Mouse (Mus musculus) brown adipose tissue, adult 24 weeks (tissue): Measurements from ENCODE around the gene Pabpc6. TPM values are rescaled to one million over a fixed set of nuclear protein-coding genes. Genes with fewer than 3 reads are reported as not detected.

ENCODE experiments used
- H3K27ac ChIP-seq: fragments of 200-500 bp; replicated peaks from 2 replicates; pipeline ENCODE4 v1.5.1; 2012; ENCODE audit warnings: low read depth, mild to moderate bottlenecking, low read length
- H3K4me1 ChIP-seq: fragments of 200-500 bp; 2 replicates; pipeline ENCODE4 v1.6.1; 2012; ENCODE audit warnings: low read length, mixed read lengths; ENCODE audit not compliant: control insufficient read depth, insufficient read depth, insufficient read length
- H3K4me3 ChIP-seq: fragments of 200-500 bp; 2 replicates; pipeline ENCODE4 v1.5.1; 2012; ENCODE audit warnings: low read depth, mild to moderate bottlenecking, low read length, moderate library complexity; ENCODE audit not compliant: insufficient read depth
- polyA plus RNA-seq: library from polyadenylated mRNA; stranded (reverse); fragments of >200 nt; gene quantifications from 2 replicates; pipeline ENCODE4 v1.2.4, GENCODE M21; 2012; ENCODE audit not compliant: missing spikeins, insufficient read depth, insufficient read length

Gene Pabpc6
- polyA plus RNA-seq, result not detected in 2 replicates

GRCm38 (mm10) chr17:9669283-9669905, at the start of gene Pabpc6:
Gene Pabpc6 (minus strand): TSS chr17:9669717.
- Histone ChIP-seq H3K4me3 (no peak within 1 kb of the TSS), H3K27ac (no peak within 1 kb of the TSS), H3K4me1 (no peaks in the 10 kb centered on the region)

GRCm38 (mm10) chr17:9710910-9711309, 41.4 kb upstream of the Pabpc6 start:
- Histone ChIP-seq H3K27ac (no peak overlapping the region), H3K4me1 (no peaks in the 10 kb centered on the region), H3K4me3 (no peak overlapping the region)

DNA sequence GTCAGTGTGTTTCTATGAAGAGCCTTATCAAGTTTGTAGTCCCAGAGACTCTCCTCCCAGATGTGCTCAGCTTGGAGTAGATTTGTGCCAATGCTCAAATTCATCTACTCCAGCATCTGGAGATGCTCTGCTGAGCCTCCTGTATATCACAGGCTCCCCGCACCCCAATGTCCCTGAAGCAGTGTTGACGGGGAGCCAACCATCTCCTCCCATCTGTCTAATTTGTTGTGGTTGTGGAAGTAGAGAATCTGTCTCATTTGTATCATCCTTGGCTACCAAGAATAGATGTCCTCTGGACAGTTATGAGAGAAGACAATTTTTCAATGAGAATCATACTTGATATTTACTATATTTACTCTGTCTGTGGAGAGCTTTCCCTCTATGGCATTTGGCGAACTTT, 39.4 kb upstream of the Pabpc6 start:
- Histone ChIP-seq H3K4me3 (no peak overlapping the region), H3K4me1 (no peaks in the 10 kb centered on the region), H3K27ac (no peak overlapping the region)

- no peak overlapping the region for H3K4me3 ChIP-seq
- H3K27ac ChIP-seq, result no peak overlapping the region
- no peaks in the 10 kb centered on the region for H3K4me1 ChIP-seq
Observed at GRCm38 (mm10) chr17:9707356-9707755, 37.8 kb upstream of the Pabpc6 start.

GRCm38 (mm10) chr17:9697763-9698162, 28.2 kb upstream of the Pabpc6 start:
- H3K4me1 ChIP-seq, result no peaks in the 10 kb centered on the region
- no peak overlapping the region for H3K4me3 ChIP-seq
- H3K27ac ChIP-seq, result no peak overlapping the region

GRCm38 (mm10) chr17:9691251-9691650, 21.7 kb upstream of the Pabpc6 start:
- Histone ChIP-seq H3K4me3 (no peak overlapping the region), H3K27ac (no peak overlapping the region), H3K4me1 (no peaks in the 10 kb centered on the region)

GRCm38 (mm10) chr17:9683539-9684155, 14.1 kb upstream of the Pabpc6 start:
- no peaks in the 10 kb centered on the region for H3K4me1 ChIP-seq
- no peak overlapping the region for H3K27ac ChIP-seq
- H3K4me3 ChIP-seq, result no peak overlapping the region

GRCm38 (mm10) chr17:9680741-9681140, 11.2 kb upstream of the Pabpc6 start:
- Histone ChIP-seq H3K27ac (no peak overlapping the region), H3K4me3 (no peak overlapping the region), H3K4me1 (no peaks in the 10 kb centered on the region)

DNA sequence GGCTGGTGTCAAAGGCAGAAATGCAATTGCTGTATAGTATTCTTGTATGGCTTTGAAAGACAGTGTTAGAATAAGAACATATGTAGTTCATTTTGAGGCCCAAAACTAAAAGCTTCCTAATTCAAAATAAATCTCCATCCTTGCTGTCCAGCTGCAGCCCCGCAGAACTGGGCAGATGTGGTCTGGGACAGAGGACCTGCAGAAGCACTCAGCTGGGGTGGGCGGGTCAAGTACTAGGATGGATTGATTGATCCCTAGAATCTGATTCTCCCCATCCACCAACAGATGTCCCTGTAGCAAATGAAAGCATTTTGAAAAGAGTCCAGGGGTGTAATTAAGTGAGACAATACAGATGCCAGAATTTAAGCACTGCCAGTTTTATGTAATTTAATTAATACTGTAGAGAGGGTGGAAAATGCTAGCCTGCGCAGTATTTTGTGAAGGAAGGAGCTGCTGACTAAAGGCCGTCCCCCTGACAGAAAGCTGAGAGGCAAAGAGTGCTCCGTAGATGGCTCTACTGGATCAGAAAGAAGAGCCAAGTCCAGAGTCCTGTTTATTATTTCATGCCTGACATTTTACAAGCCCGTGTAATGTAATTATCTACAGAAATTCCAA, 5.8 kb upstream of the Pabpc6 start:
- Histone ChIP-seq H3K4me3 (no peak overlapping the region), H3K4me1 (no peaks in the 10 kb centered on the region)

DNA sequence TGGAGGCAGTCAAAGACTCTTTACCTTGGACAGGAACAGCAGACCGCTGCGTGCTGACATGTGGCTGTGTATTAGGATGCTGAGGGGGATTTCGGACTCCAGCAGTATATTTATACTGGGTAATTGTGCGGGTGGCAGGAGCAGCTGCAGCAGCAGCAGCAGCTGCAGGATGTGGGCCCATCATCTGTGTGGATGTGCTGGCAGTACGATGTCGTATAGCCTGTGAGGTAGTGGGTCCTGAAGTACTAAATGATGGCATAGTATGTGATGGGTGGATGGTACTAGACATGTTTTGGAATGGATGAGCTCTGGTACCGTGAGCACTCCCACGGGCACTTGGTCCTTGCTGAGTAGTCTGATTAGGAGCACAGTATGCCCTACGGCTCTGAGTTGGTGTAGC, 1.6 kb downstream of the Pabpc6 start:
- Histone ChIP-seq H3K27ac (no peak overlapping the region), H3K4me3 (no peak overlapping the region), H3K4me1 (no peaks in the 10 kb centered on the region)

More for the DNA sequence above, 5.8 kb upstream of the Pabpc6 start:
- no peak overlapping the region for H3K27ac ChIP-seq

DNA sequence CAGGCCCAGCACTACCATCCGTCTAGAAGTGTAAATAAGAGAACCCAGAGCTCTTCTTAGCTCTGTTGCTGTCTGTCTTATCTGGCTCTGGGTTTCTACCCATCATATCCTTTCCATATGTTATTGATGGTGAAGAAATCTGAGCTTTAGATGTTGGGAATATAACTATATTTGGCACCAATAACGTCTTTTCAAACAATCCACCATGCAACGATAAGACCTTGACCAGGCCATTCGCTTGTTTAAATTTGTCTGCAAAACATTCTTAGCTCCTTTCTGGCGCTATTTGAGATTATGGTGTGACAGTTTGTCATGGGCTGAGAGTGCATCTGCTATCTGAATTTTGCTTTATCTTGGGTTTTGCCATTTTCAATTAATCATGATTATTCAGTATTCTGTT, 10.9 kb downstream of the Pabpc6 start:
- Histone ChIP-seq H3K27ac (no peak overlapping the region), H3K4me3 (no peak overlapping the region), H3K4me1 (no peaks in the 10 kb centered on the region)

GRCm38 (mm10) chr17:9654155-9654554, 15.4 kb downstream of the Pabpc6 start:
- Histone ChIP-seq H3K27ac (no peak overlapping the region), H3K4me3 (no peak overlapping the region), H3K4me1 (no peaks in the 10 kb centered on the region)

DNA sequence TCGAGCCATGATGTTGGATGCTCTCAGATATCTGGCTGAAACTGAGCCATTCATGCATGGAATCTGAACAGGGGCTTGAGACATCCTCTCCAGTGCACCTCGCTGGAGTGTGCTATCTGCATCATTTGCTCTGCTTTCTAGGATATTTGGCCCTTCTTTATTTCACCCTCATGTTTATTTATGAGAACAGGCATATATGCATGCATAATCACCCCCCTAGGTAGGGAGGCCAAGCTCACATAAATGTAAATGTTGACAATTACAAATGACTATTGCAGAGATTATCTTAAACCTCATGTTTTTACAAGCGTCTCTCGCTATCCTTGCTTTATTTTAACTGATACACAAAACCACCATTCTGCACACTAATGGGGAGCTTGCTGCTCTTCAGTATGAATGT, 21.9 kb downstream of the Pabpc6 start:
- no peak overlapping the region for H3K4me3 ChIP-seq
- H3K4me1 ChIP-seq, result no peaks in the 10 kb centered on the region
- no peak overlapping the region for H3K27ac ChIP-seq

DNA sequence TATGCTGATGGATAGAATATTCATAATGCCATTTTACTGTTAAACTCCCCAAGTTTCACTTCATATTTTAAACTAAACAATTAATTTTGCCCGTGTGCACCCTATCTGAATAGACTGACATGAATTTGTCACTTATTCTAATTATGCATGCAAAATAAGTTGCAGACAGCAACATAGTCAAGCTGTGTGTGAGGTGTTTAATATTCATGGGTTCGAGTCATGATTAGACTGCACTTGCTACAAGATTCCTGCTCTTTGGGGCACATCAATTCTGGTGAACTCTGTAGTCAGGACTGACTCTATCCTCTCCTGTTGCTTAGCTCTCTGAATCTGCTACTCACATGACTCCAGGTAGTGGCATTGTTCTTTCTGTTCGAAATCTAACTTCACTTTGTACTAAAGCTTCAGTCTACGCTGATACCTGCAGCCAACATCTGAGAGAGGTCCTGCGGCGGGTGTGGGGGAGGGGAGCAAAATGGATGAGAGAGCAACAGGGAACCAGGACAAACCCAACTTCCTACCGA, 25.8 kb downstream of the Pabpc6 start:
- H3K4me3 ChIP-seq, result no peak overlapping the region
- no peak overlapping the region for H3K27ac ChIP-seq
- H3K4me1 ChIP-seq, result no peaks in the 10 kb centered on the region

GRCm38 (mm10) chr17:9637011-9637410, 32.5 kb downstream of the Pabpc6 start:
- Histone ChIP-seq H3K27ac (no peak overlapping the region), H3K4me1 (no peaks in the 10 kb centered on the region)

More at GRCm38 (mm10) chr17:9637011-9637410, 32.5 kb downstream of the Pabpc6 start:
- no peak overlapping the region for H3K4me3 ChIP-seq
